Mouse (Mus musculus): ENCODE data around the gene Lin7b.

DNA sequence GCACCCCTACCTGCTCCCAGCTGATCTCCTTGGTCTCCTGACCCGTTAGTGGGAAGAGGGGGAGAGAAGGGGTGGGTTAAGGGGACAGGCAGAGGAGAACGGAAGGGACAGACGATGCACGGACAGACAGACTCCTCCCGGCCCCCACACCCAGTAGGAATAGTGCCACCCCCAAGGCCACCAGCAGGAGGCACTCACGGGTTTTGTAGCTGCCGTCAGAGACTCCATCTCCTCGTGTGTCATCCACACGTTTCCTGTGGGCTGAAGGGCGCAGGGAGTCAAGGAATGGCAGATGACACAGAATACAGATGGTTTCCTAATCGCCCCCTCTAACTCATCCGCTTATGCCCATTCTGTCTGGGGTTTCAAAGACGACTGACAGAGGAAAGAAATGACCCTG lies 26.8 kb downstream of the Lin7b start:
- TF ChIP-seq CTCF (IDR thresholded peaks at IDR 0.05; ENCODE audit: insufficient read depth, low read length) (no peak), POLR2A (IDR thresholded peaks at IDR 0.05; ENCODE audit: borderline replicate concordance, extremely low read depth, low read depth, low read length) (no peak)

Data from lung, adult 2 months (tissue).